Comparison of ENCODE assay signal across 27 mouse cellular contexts in the genomic region with DNA sequence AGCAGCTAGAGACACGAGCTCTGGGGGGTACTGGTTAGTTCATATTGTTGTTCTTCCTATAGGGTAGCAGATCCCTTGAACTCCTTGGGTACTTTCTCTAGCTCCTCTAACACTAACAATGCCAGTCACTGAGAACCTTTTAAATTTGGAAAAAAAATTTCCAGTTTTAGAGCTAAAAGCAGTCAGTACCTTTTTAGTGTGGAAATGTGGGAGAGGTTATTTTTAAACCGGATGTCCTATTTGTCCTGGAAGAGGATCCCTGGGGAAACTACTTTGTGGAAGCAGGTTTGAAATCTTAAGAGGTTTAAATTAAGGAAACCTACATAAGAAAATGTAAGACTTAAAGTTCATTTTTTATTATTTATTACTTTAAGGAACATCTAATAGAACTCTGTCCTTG.
"Had no signal": no experiment of that assay in that cellular context is flagged by ENCODE, and none has a peak within 500 bp of the region (broad histone marks: within the 10 kb centered on the region; RNA-seq: fewer than 3 reads in every experiment).

No protein-coding gene starts in this region.

- H3K27ac ChIP-seq: embryonic facial prominence, embryonic 10.5 days; embryonic facial prominence, embryonic 12.5 days; embryonic facial prominence, embryonic 13.5 days; embryonic facial prominence, embryonic 15.5 days; forebrain, embryonic 10.5 days; forebrain, embryonic 12.5 days; forebrain, embryonic 13.5 days; forebrain, embryonic 15.5 days; gastrocnemius, adult 2 months; heart, adult 2 months had no signal

- H3K4me1 ChIP-seq: embryonic facial prominence, embryonic 10.5 days; embryonic facial prominence, embryonic 12.5 days; embryonic facial prominence, embryonic 13.5 days; embryonic facial prominence, embryonic 15.5 days; forebrain, embryonic 12.5 days; forebrain, embryonic 13.5 days; forebrain, embryonic 15.5 days had no signal

- H3K9me3 ChIP-seq: embryonic facial prominence, embryonic 10.5 days; embryonic facial prominence, embryonic 12.5 days; embryonic facial prominence, embryonic 13.5 days; embryonic facial prominence, embryonic 15.5 days; forebrain, embryonic 12.5 days; forebrain, embryonic 13.5 days; forebrain, embryonic 15.5 days had no signal

- ATAC-seq: forebrain, embryonic 13.5 days; forebrain, embryonic 14.5 days; forebrain, embryonic 15.5 days; forebrain, embryonic 16.5 days; forebrain, postnatal 0 days had no signal

- H3K27me3 ChIP-seq: embryonic facial prominence, embryonic 12.5 days; embryonic facial prominence, embryonic 13.5 days; embryonic facial prominence, embryonic 15.5 days; forebrain, embryonic 12.5 days; forebrain, embryonic 13.5 days; forebrain, embryonic 15.5 days had no signal

- DNase-seq: cerebellum, adult 8-10 months; cerebellum, adult 9-10 months; cerebellum, adult 9-11 months; cerebellum, postnatal 10 days; cerebellum, postnatal 14 days; cerebellum, postnatal 25 days; cerebellum, postnatal 36 days; embryo, embryonic 11 days; forebrain, postnatal 0 days; gastrocnemius, adult 2 months; gastrocnemius, postnatal 10 days; gastrocnemius, postnatal 14 days; gastrocnemius, postnatal 25 days; gastrocnemius, postnatal 36 days; heart, adult 18-20 months; heart, adult 2 months had no signal

- H3K4me2 ChIP-seq: embryonic facial prominence, embryonic 12.5 days; embryonic facial prominence, embryonic 13.5 days; embryonic facial prominence, embryonic 15.5 days; forebrain, embryonic 12.5 days; forebrain, embryonic 13.5 days; forebrain, embryonic 15.5 days had no signal

- H3K36me3 ChIP-seq: embryonic facial prominence, embryonic 12.5 days; embryonic facial prominence, embryonic 15.5 days; forebrain, embryonic 12.5 days; forebrain, embryonic 15.5 days had no signal

- H3K9ac ChIP-seq: embryonic facial prominence, embryonic 12.5 days; embryonic facial prominence, embryonic 13.5 days; embryonic facial prominence, embryonic 15.5 days; forebrain, embryonic 12.5 days; forebrain, embryonic 13.5 days; forebrain, embryonic 15.5 days; forebrain, postnatal 0 days had no signal

- H3K4me3 ChIP-seq: embryonic facial prominence, embryonic 10.5 days; embryonic facial prominence, embryonic 12.5 days; embryonic facial prominence, embryonic 13.5 days; embryonic facial prominence, embryonic 15.5 days; erythroblast, embryonic 14.5 days; forebrain, embryonic 10.5 days; forebrain, embryonic 12.5 days; forebrain, embryonic 13.5 days; forebrain, embryonic 15.5 days; gastrocnemius, adult 2 months; heart, adult 2 months had no signal
